Mouse (Mus musculus): ENCODE data around the gene Cdc42bpg.
A peak's percentile ranks its signal among the peaks of the same experiment; 100 is the strongest.

Cdc42bpg gene

GRCm38 (mm10) chr19:6324751-6325150 lies 18.5 kb downstream of the Cdc42bpg start:
- DNase-seq (ENCODE audit: low spot score in 2 of 2) = no peak

GRCm38 (mm10) chr19:6331178-6331577 lies 24.9 kb downstream of the Cdc42bpg start:
- no peak for DNase-seq (ENCODE audit: low spot score in 2 of 2)

GRCm38 (mm10) chr19:6331719-6332516 lies 25.7 kb downstream of the Cdc42bpg start:
- DNase-seq (ENCODE audit: low spot score in 2 of 2) = peak; percentile 68 to 72

- DNase-seq (ENCODE audit: low spot score in 2 of 2) = no peak
Observed at GRCm38 (mm10) chr19:6333761-6334595, 27.7 kb downstream of the Cdc42bpg start.

GRCm38 (mm10) chr19:6334673-6335457 lies 28.6 kb downstream of the Cdc42bpg start, which contains the start of gene Men1:
Men1 (plus strand) TSS chr19:6334979.
- DNase-seq (ENCODE audit: low spot score in 2 of 2) = peak; percentile 97 to 98

GRCm38 (mm10) chr19:6335458-6335827 lies 29.2 kb downstream of the Cdc42bpg start:
- no peak for DNase-seq (ENCODE audit: low spot score in 2 of 2)

- DNase-seq (ENCODE audit: low spot score in 2 of 2) = no peak
Observed at GRCm38 (mm10) chr19:6336920-6337319, 30.7 kb downstream of the Cdc42bpg start.

- no peak for DNase-seq (ENCODE audit: low spot score in 2 of 2)
Observed at GRCm38 (mm10) chr19:6338171-6338570, 31.9 kb downstream of the Cdc42bpg start.

- no peak for DNase-seq (ENCODE audit: low spot score in 2 of 2)
Observed at GRCm38 (mm10) chr19:6338716-6339115, 32.5 kb downstream of the Cdc42bpg start.

- no peak for DNase-seq (ENCODE audit: low spot score in 2 of 2)
Observed at GRCm38 (mm10) chr19:6339191-6339590, 32.9 kb downstream of the Cdc42bpg start.

GRCm38 (mm10) chr19:6339890-6340504 lies 33.7 kb downstream of the Cdc42bpg start:
- DNase-seq (ENCODE audit: low spot score in 2 of 2) = no peak

- DNase-seq (ENCODE audit: low spot score in 2 of 2) = peak in 1 of 2 experiments; percentile 80
Observed at GRCm38 (mm10) chr19:6340524-6341452, 34.5 kb downstream of the Cdc42bpg start, which contains the start of gene Map4k2. Map4k2 (plus strand) TSS chr19:6341135.

GRCm38 (mm10) chr19:6341453-6342077 lies 35.3 kb downstream of the Cdc42bpg start:
- no peak for DNase-seq (ENCODE audit: low spot score in 2 of 2)

GRCm38 (mm10) chr19:6342276-6342933 lies 36.1 kb downstream of the Cdc42bpg start:
- no peak for DNase-seq (ENCODE audit: low spot score in 2 of 2)

GRCm38 (mm10) chr19:6343066-6343925 lies 37.0 kb downstream of the Cdc42bpg start:
- no peak for DNase-seq (ENCODE audit: low spot score in 2 of 2)

GRCm38 (mm10) chr19:6343996-6344395 lies 37.7 kb downstream of the Cdc42bpg start:
- peak in 1 of 2 experiments; percentile 24 for DNase-seq (ENCODE audit: low spot score in 2 of 2)

GRCm38 (mm10) chr19:6346023-6346422 lies 39.8 kb downstream of the Cdc42bpg start:
- DNase-seq (ENCODE audit: low spot score in 2 of 2) = no peak

- DNase-seq (ENCODE audit: low spot score in 2 of 2) = no peak
Observed at GRCm38 (mm10) chr19:6346661-6347060, 40.4 kb downstream of the Cdc42bpg start.

All from right cerebral cortex, postnatal 10 days (tissue).